Mouse (Mus musculus) lung, postnatal 0 days (tissue): ENCODE data around the gene Zfp219. TPM values are rescaled to one million over a fixed set of nuclear protein-coding genes. Genes with fewer than 3 reads are reported as not detected.
A peak's percentile ranks its signal among the peaks of the same experiment; 100 is the strongest.

Source experiments
- ATAC-seq: fragments of 200-750 bp; cut with Nextera tagmentation; 2 replicates; pipeline ENCODE4 v1.8.0; 2017; ENCODE audit warnings: moderate library complexity
- DNase-seq: peaks from one replicate; pipeline ENCODE4 v3.0.0-alpha.2; 2016; ENCODE audit warnings: low spot score
- H3K27ac ChIP-seq: fragments of 300-500 bp; sonication (generic); 2 replicates; pipeline ENCODE4 v1.5.1; 2014; ENCODE audit warnings: antibody characterized with exemption, mild to moderate bottlenecking, low read length, mixed read lengths
- H3K27me3 ChIP-seq: fragments of 300-500 bp; sonication (generic); replicated peaks from 2 replicates; pipeline ENCODE4 v1.6.1; 2014; ENCODE audit warnings: low read length, mixed read lengths; ENCODE audit not compliant: insufficient read depth
- H3K36me3 ChIP-seq: fragments of 300-500 bp; sonication (generic); 2 replicates; pipeline ENCODE4 v1.6.1; 2014; ENCODE audit warnings: low read length, mixed read lengths; ENCODE audit not compliant: insufficient read depth
- H3K4me1 ChIP-seq: fragments of 300-500 bp; sonication (generic); 2 replicates; pipeline ENCODE4 v1.6.1; 2014; ENCODE audit warnings: antibody characterized with exemption, low read depth, low read length, mixed read lengths; ENCODE audit not compliant: insufficient read depth
- H3K4me2 ChIP-seq: fragments of 300-500 bp; sonication (generic); replicated peaks from 2 replicates; pipeline ENCODE4 v1.6.1; 2014; ENCODE audit warnings: low read depth, mild to moderate bottlenecking, low read length, moderate library complexity, mixed read lengths
- H3K4me3 ChIP-seq: fragments of 300-500 bp; sonication (generic); 2 replicates; pipeline ENCODE4 v1.5.1; 2014; ENCODE audit warnings: low read depth, low read length
- H3K9ac ChIP-seq: fragments of 300-500 bp; sonication (generic); replicated peaks from 2 replicates; pipeline ENCODE4 v1.6.1; 2014; ENCODE audit warnings: low read depth, mild to moderate bottlenecking
- H3K9me3 ChIP-seq: fragments of 300-500 bp; sonication (generic); 2 replicates; pipeline ENCODE4 v1.6.1; 2016; ENCODE audit warnings: low read length, mixed read lengths
- CTCF ChIP-seq: IDR thresholded peaks from 2 replicates; pipeline ENCODE4 v1.5.1; 2016; ENCODE audit warnings: antibody characterized with exemption, mild to moderate bottlenecking
- EP300 ChIP-seq: IDR thresholded peaks from 2 replicates; pipeline ENCODE4 v1.6.1; 2016; ENCODE audit warnings: antibody characterized with exemption, mild to moderate bottlenecking, control low read depth
- WGBS: fragments of 180-500 bp; shearing (Covaris S2); extraction: QIAGEN DNeasy Blood & Tissue Kit; methylation state at CpG from one replicate; pipeline ENCODE4 v1.1.7; 2014; 5-methylcytosine and 5-hydroxymethylcytosine counted together
- polyA plus RNA-seq: library from polyadenylated mRNA; unstranded; fragments of >200 nt; fragmentation: Nextera tagmentation; extraction: Ambion mirVana; gene quantifications from 2 replicates; pipeline ENCODE4 v1.2.1, GENCODE M21; 2015

The Zfp219 gene
- polyA plus RNA-seq, 1 experiment from 2014 or later = 23.0 TPM

GRCm38 (mm10) chr14:52012085-52012484 is 8.4 kb downstream of the Zfp219 start:
- Histone ChIP-seq H3K4me1 (peaks cover 3% of the 10 kb centered on the region; the same call in 1 of the 2 replicates), H3K27ac (no peak overlapping the region), H3K36me3 (0 out of 2 replicates have a peak, but pooled peaks cover 4% of the 10 kb centered on the region), H3K9me3 (no peaks in the 10 kb centered on the region), H3K27me3 (no peaks in the 10 kb centered on the region), H3K4me3 (no peak overlapping the region), H3K4me2 (no peak overlapping the region), H3K9ac (no peak overlapping the region)
- DNase-seq (no peak), ATAC-seq (no peak)
- TF ChIP-seq EP300 (no peak), CTCF (no peak)
- 72% methylated on average over 4 of the region's 4 CpGs for WGBS

- WGBS = 63% methylated on average over 1 of the region's 1 CpGs
Observed at GRCm38 (mm10) chr14:52011683-52012082, 8.8 kb downstream of the Zfp219 start.

DNA sequence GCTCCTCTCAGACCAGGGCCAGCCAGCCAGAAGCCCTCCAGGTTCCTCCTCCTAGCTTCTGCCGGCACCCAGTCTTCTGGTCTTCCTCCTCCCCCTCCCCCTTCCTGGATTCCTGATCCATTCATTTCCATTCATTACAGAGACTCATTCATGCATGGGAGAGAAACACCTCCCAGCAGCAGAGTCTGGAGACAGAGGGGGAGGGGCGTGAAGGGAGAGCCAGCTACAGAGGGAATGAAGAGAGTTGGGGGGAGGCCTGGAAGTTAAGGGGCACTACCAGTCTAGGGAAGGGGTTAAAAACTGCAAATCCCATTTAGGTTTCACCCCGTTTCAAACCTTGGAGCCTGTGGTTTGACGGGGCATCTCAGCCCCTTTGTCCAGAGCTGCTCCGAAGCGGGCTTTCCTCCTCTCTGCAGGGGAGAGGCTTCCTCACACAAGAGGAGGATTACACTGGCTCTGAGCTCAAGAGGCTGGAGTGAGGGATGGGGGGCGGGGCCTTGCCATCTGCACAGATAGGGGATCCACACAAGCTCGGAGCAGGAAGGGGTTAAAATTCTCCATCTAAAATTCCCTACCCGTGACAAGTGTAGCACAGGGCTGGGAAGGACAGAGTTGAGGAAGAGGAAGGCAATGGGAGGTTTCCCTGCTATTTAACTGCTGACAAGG is 10.0 kb downstream of the Zfp219 start:
- Histone ChIP-seq H3K9me3 (no peaks in the 10 kb centered on the region), H3K9ac (no peak overlapping the region), H3K36me3 (peaks cover 11% of the 10 kb centered on the region; the same call in 1 of the 2 replicates), H3K4me3 (no peak overlapping the region), H3K4me2 (no peak overlapping the region), H3K27ac (no peak overlapping the region), H3K27me3 (no peaks in the 10 kb centered on the region), H3K4me1 (peaks cover 3% of the 10 kb centered on the region; the same call in 1 of the 2 replicates)
- 15% methylated on average over 9 of the region's 9 CpGs for WGBS
- TF ChIP-seq CTCF (no peak), EP300 (no peak)
- ATAC-seq (no peak), DNase-seq (no peak)

More at GRCm38 (mm10) chr14:52011683-52012082, 8.8 kb downstream of the Zfp219 start:
- H3K27me3 ChIP-seq = no peaks in the 10 kb centered on the region
- no peak overlapping the region for H3K4me2 ChIP-seq
- DNase-seq = no peak
- no peak for ATAC-seq
- peaks cover 3% of the 10 kb centered on the region; the same call in 1 of the 2 replicates for H3K4me1 ChIP-seq
- H3K9ac ChIP-seq = no peak overlapping the region
- H3K27ac ChIP-seq = no peak overlapping the region
- no peak for TF ChIP-seq EP300
- TF ChIP-seq CTCF = no peak
- H3K9me3 ChIP-seq = no peaks in the 10 kb centered on the region
- H3K4me3 ChIP-seq = no peak overlapping the region
- peaks cover 8% of the 10 kb centered on the region; the same call in 1 of the 2 replicates for H3K36me3 ChIP-seq

DNA sequence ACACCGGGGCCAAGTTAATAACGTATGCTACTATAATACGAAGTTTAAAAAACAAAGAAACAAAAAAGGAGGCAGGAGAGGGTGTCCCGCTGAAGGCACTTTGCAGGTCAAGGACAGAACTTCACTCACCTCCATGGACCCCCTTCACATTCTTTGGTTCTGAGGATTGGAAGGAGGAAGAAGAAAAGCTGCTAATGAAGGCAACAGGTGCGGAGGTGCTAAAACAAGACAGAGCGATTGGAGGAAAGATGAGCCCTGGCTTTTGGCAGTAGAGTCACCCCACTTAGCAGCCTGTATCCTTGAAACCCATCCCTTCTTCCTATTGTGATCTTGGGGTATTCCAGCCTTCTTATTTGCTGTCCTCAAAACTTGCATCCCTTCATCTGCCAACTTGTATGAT is 10.7 kb downstream of the Zfp219 start:
- Histone ChIP-seq H3K4me1 (peaks cover 3% of the 10 kb centered on the region; the same call in 1 of the 2 replicates), H3K4me2 (no peak overlapping the region), H3K9me3 (no peaks in the 10 kb centered on the region), H3K4me3 (no peak overlapping the region), H3K36me3 (peaks cover 15% of the 10 kb centered on the region; the same call in 1 of the 2 replicates), H3K9ac (no peak overlapping the region), H3K27me3 (no peaks in the 10 kb centered on the region), H3K27ac (no peak overlapping the region)
- TF ChIP-seq CTCF = no peak
- no peak for TF ChIP-seq EP300
- WGBS = 82% methylated on average over 6 of the region's 6 CpGs
- ATAC-seq (no peak), DNase-seq (no peak)

DNA sequence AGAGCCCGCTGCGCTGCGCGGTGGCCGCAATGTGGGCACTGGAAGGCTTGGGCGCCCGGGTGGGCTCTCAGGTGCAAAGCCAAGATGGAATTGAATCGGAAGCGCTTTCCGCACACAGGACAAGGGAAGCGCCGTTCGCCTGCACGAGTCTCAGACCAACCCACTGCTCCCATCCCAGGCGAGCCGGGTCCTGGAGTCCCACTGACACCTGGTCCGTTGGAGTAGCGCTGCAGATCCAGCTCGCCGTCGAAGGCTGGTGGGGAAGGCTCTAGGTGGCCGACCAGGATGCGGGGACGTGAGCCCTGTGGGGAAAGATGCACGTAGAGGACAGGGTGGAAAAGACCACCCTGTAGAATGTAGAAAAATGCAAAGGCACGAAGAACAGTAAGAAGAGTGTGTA is 11.2 kb downstream of the Zfp219 start:
- Histone ChIP-seq H3K27ac (no peak overlapping the region), H3K36me3 (peaks cover 20% of the 10 kb centered on the region), H3K9ac (no peak overlapping the region), H3K4me2 (no peak overlapping the region), H3K4me3 (no peak overlapping the region), H3K27me3 (no peaks in the 10 kb centered on the region), H3K9me3 (no peaks in the 10 kb centered on the region), H3K4me1 (peaks cover 3% of the 10 kb centered on the region; the same call in 1 of the 2 replicates)
- DNase-seq (no peak), ATAC-seq (no peak)
- WGBS = 69% methylated on average over 26 of the region's 26 CpGs
- no peak for TF ChIP-seq CTCF
- TF ChIP-seq EP300 = no peak

GRCm38 (mm10) chr14:52008321-52009203 is 12.0 kb downstream of the Zfp219 start:
- 50% methylated on average over 38 of the region's 38 CpGs for WGBS
- no peak overlapping the region for H3K9ac ChIP-seq
- ATAC-seq = peak; percentile 85
- H3K36me3 ChIP-seq = peaks cover 22% of the 10 kb centered on the region
- H3K4me2 ChIP-seq = no peak overlapping the region
- TF ChIP-seq EP300 = no peak
- peak; percentile 100 for TF ChIP-seq CTCF
- no peak overlapping the region for H3K27ac ChIP-seq
- H3K27me3 ChIP-seq = no peaks in the 10 kb centered on the region
- H3K9me3 ChIP-seq = no peaks in the 10 kb centered on the region
- DNase-seq = peak; percentile 92
- H3K4me3 ChIP-seq = no peak overlapping the region
- H3K4me1 ChIP-seq = peaks cover 3% of the 10 kb centered on the region; the same call in 1 of the 2 replicates
